Mouse (Mus musculus) limb, embryonic 11.5 days (tissue): Measurements from ENCODE around the gene Trafd1. TPM values are rescaled to one million over a fixed set of nuclear protein-coding genes. Genes with fewer than 3 reads are reported as not detected.
A peak's percentile ranks its signal among the peaks of the same experiment; 100 is the strongest.

ENCODE experiments used
- ATAC-seq: fragments of 200-750 bp; cut with Nextera tagmentation; 2 replicates; pipeline ENCODE4 v1.8.0; 2017; ENCODE audit warnings: low read depth; ENCODE audit not compliant: insufficient number of reproducible peaks, low FRiP score, low TSS enrichment
- DNase-seq: peaks from one replicate; pipeline ENCODE4 v3.0.0-alpha.2; 2015; ENCODE audit warnings: low spot score
- H3K27ac ChIP-seq: fragments of 300-500 bp; sonication (generic); replicated peaks from 2 replicates; pipeline ENCODE4 v1.5.1; 2014; ENCODE audit warnings: low read depth, mild to moderate bottlenecking, low read length
- H3K27me3 ChIP-seq: fragments of 300-500 bp; sonication (generic); 2 replicates; pipeline ENCODE4 v1.6.1; 2014; ENCODE audit warnings: mild to moderate bottlenecking, low read length, mixed read lengths; ENCODE audit not compliant: control insufficient read depth, insufficient read depth
- H3K36me3 ChIP-seq: fragments of 300-500 bp; sonication (generic); 2 replicates; pipeline ENCODE4 v1.6.1; 2014; ENCODE audit warnings: mild to moderate bottlenecking, low read length, moderate library complexity, mixed read lengths; ENCODE audit not compliant: control insufficient read depth, insufficient read depth
- H3K4me1 ChIP-seq: fragments of 300-500 bp; sonication (generic); 2 replicates; pipeline ENCODE4 v1.6.1; 2014; ENCODE audit warnings: low read length, mixed read lengths; ENCODE audit not compliant: control insufficient read depth, insufficient read depth
- H3K4me2 ChIP-seq: fragments of 300-500 bp; sonication (generic); 2 replicates; pipeline ENCODE4 v1.6.1; 2014; ENCODE audit warnings: low read depth, mild to moderate bottlenecking, moderate library complexity; ENCODE audit not compliant: severe bottlenecking
- H3K4me3 ChIP-seq: fragments of 300-500 bp; sonication (generic); 2 replicates; pipeline ENCODE4 v1.5.1; 2014; ENCODE audit warnings: low read depth, low read length
- H3K9ac ChIP-seq: fragments of 300-500 bp; sonication (generic); 2 replicates; pipeline ENCODE4 v1.6.1; 2014; ENCODE audit warnings: mild to moderate bottlenecking, low read length
- H3K9me3 ChIP-seq: fragments of 300-500 bp; sonication (generic); 2 replicates; pipeline ENCODE4 v1.6.1; 2016; ENCODE audit warnings: low read length; ENCODE audit not compliant: control insufficient read depth
- WGBS: fragments of 180-500 bp; shearing (Covaris S2); extraction: QIAGEN DNeasy Blood & Tissue Kit; methylation state at CpG from one replicate; pipeline ENCODE4 v1.1.7; 2014; 5-methylcytosine and 5-hydroxymethylcytosine counted together
- polyA plus RNA-seq: library from polyadenylated mRNA; unstranded; fragments of >200 nt; fragmentation: Nextera tagmentation; extraction: Ambion mirVana; gene quantifications from 2 replicates; pipeline ENCODE4 v1.2.1, GENCODE M21; 2014

Gene Trafd1
- polyA plus RNA-seq, result 59.7 and 66.6 TPM in 2 replicates

DNA sequence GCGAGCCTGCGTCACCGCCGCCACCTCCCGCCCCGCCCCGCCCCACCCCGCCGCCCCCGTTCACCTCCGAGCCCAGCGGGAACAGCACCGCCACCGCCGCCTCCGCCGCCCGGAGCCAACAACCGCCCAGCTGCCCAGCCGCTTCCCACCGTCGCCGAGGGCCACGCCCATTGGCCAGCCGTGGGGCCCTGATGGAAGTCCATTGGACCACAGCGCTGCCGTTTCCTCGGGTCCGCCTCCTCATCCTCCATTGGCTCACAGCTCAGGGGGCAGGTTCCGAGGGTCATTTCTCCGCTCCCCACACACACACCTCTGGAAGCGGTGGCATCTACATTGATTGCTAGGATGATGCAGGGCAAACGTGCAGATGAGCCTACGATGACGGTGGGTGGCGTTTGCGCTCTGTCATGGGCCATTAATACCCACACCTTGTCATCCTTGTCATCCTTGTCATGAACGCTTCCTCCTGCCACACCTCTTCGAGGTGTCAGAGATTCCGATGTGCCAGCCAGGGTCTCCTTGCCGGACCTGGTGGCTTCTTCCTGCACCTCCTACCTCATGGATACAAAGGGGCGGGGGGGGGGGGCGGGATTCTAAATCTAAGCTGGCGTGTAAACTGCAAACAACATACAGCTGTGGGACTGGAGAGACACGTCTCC, at the start of gene Trafd1:
Gene Trafd1, minus strand, starts transcription at position 172 of the 659 bp plus-strand sequence.
- Histone ChIP-seq H3K4me1 (no peaks in the 10 kb centered on the region), H3K9me3 (no peaks in the 10 kb centered on the region; the same call in 1 of the 2 replicates), H3K27ac (0 out of 2 replicates have a peak within 1 kb of the TSS, but pooled peaks have one; percentile 42), H3K4me2 (peak within 1 kb of the TSS; percentile 89), H3K27me3 (no peaks in the 10 kb centered on the region), H3K4me3 (peak within 1 kb of the TSS; percentile 76), H3K9ac (peak within 1 kb of the TSS; percentile 79), H3K36me3 (peaks cover 7% of the 10 kb centered on the region; the same call in 1 of the 2 replicates)
- peak; percentile 94 for DNase-seq
- ATAC-seq, result peak; percentile 93
- under 1% methylated on average over 41 of the region's 45 CpGs for WGBS

DNA sequence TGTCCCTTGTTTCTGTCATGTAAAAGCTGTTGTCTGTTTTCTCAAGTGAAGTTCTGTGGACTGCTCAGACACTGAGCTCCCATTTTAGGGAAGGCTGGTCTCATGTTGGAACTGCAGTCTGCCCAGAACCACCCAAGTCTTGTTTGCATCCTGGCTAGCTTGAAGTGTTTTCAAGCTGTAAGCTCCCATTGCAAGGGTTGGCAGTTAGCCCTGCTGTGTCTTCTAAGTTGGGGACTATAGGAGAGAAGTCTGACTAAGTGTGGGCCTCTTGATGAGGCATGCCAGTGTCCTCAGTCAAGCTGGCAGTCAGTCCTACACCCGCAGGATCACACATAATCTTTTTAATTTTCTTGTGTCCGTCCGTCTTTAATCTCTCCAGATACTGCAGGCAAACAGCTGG, 43.5 kb upstream of the Trafd1 start:
- DNase-seq, result no peak
- 88% methylated on average over 3 of the region's 3 CpGs for WGBS
- no peak for ATAC-seq
- no peaks in the 10 kb centered on the region for H3K27me3 ChIP-seq
- H3K4me3 ChIP-seq, result no peak overlapping the region
- H3K4me1 ChIP-seq, result no peaks in the 10 kb centered on the region
- H3K27ac ChIP-seq, result no peak overlapping the region
- H3K36me3 ChIP-seq, result peaks cover 59% of the 10 kb centered on the region
- no peak overlapping the region for H3K9ac ChIP-seq
- H3K4me2 ChIP-seq, result no peak overlapping the region
- H3K9me3 ChIP-seq, result no peaks in the 10 kb centered on the region

- no peak for DNase-seq
- no peak for ATAC-seq
- Histone ChIP-seq H3K4me3 (no peak overlapping the region), H3K27me3 (no peaks in the 10 kb centered on the region), H3K4me2 (no peak overlapping the region), H3K27ac (no peak overlapping the region), H3K9ac (no peak overlapping the region), H3K4me1 (no peaks in the 10 kb centered on the region), H3K9me3 (no peaks in the 10 kb centered on the region), H3K36me3 (peaks cover 52% of the 10 kb centered on the region)
- 79% methylated on average over 10 of the region's 10 CpGs for WGBS
Observed at GRCm38 (mm10) chr5:121423297-121423696, 37.9 kb upstream of the Trafd1 start.

- DNase-seq, result no peak
- H3K9me3 ChIP-seq, result no peaks in the 10 kb centered on the region
- H3K4me3 ChIP-seq, result no peak overlapping the region
- ATAC-seq, result no peak
- no peak overlapping the region for H3K9ac ChIP-seq
- 87% methylated on average over 6 of the region's 6 CpGs for WGBS
- no peak overlapping the region for H3K27ac ChIP-seq
- H3K4me2 ChIP-seq, result no peak overlapping the region
- no peaks in the 10 kb centered on the region for H3K27me3 ChIP-seq
- no peaks in the 10 kb centered on the region for H3K4me1 ChIP-seq
- H3K36me3 ChIP-seq, result peaks cover 53% of the 10 kb centered on the region
Observed at GRCm38 (mm10) chr5:121422787-121423186, 37.4 kb upstream of the Trafd1 start.

DNA sequence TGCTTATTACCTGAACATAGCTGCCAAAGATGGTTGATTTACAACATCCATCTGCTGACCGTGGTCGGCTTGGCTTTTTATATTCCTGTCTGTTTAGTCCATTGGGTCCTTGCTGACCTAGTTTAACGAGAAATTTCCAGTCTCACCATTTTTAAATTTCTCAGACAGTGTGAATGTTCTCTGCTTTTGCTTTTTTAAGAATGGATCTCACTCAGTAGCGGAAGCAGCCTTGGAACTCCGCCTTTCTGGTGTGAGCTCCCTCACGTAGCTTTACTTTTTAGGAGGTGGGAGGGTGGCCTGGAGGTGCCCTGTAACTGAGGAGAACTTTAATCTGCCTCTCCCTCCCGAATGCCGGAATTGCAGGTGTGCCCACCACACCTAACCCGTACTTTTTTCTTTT, 35.3 kb upstream of the Trafd1 start:
- Histone ChIP-seq H3K9ac (no peak overlapping the region), H3K36me3 (peaks cover 56% of the 10 kb centered on the region), H3K27me3 (no peaks in the 10 kb centered on the region), H3K9me3 (no peaks in the 10 kb centered on the region), H3K4me2 (no peak overlapping the region), H3K4me1 (no peaks in the 10 kb centered on the region), H3K4me3 (no peak overlapping the region), H3K27ac (no peak overlapping the region)
- ATAC-seq, result no peak
- DNase-seq, result no peak
- 91% methylated on average over 9 of the region's 9 CpGs for WGBS

GRCm38 (mm10) chr5:121410975-121411374, 25.5 kb upstream of the Trafd1 start:
- Histone ChIP-seq H3K36me3 (peaks cover 28% of the 10 kb centered on the region; the same call in 1 of the 2 replicates), H3K9me3 (no peaks in the 10 kb centered on the region), H3K9ac (no peak overlapping the region), H3K4me2 (no peak overlapping the region), H3K27ac (no peak overlapping the region), H3K27me3 (no peaks in the 10 kb centered on the region), H3K4me3 (no peak overlapping the region), H3K4me1 (no peaks in the 10 kb centered on the region)
- 92% methylated on average over 4 of the region's 4 CpGs for WGBS
- ATAC-seq (no peak), DNase-seq (no peak)

DNA sequence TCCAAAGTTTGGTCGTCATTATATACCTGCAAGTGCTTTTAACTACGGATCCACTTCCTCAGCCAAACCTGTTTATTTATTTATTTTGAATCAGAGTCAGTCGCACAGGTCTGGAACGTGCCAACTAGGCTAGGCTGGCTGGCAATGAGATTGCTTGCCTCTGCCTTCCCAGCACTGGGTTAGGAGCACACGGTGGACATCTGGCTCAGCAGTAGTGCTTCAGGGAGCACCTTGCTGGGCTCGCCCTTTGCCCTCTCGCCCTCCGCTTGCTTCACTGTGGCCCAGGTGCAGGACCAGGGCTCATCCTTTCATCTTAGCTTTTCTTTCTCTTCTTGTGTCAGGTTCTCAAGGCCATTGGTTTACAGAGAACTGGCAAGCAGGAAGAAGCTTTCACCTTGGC, 22.4 kb upstream of the Trafd1 start:
- H3K4me1 ChIP-seq, result no peaks in the 10 kb centered on the region
- H3K4me3 ChIP-seq, result no peak overlapping the region
- no peaks in the 10 kb centered on the region for H3K9me3 ChIP-seq
- no peak overlapping the region for H3K4me2 ChIP-seq
- no peak overlapping the region for H3K27ac ChIP-seq
- WGBS, result 92% methylated on average over 8 of the region's 8 CpGs
- DNase-seq (no peak), ATAC-seq (no peak)
- H3K9ac ChIP-seq, result no peak overlapping the region
- peaks cover 15% of the 10 kb centered on the region; the same call in 1 of the 2 replicates for H3K36me3 ChIP-seq
- H3K27me3 ChIP-seq, result no peaks in the 10 kb centered on the region

GRCm38 (mm10) chr5:121400849-121401248, 15.4 kb upstream of the Trafd1 start:
- H3K27me3 ChIP-seq, result no peaks in the 10 kb centered on the region
- no peak overlapping the region for H3K4me3 ChIP-seq
- H3K36me3 ChIP-seq, result peaks cover 7% of the 10 kb centered on the region; the same call in 1 of the 2 replicates
- DNase-seq, result no peak
- ATAC-seq, result no peak
- no peak overlapping the region for H3K27ac ChIP-seq
- 0 out of 2 replicates have a peak, but pooled peaks cover 2% of the 10 kb centered on the region for H3K4me1 ChIP-seq
- H3K9ac ChIP-seq, result no peak overlapping the region
- WGBS, result 87% methylated on average over 5 of the region's 5 CpGs
- H3K4me2 ChIP-seq, result no peak overlapping the region
- H3K9me3 ChIP-seq, result no peaks in the 10 kb centered on the region
